Comparison of ENCODE assay signal across 9 mouse cellular contexts in the genomic region with DNA sequence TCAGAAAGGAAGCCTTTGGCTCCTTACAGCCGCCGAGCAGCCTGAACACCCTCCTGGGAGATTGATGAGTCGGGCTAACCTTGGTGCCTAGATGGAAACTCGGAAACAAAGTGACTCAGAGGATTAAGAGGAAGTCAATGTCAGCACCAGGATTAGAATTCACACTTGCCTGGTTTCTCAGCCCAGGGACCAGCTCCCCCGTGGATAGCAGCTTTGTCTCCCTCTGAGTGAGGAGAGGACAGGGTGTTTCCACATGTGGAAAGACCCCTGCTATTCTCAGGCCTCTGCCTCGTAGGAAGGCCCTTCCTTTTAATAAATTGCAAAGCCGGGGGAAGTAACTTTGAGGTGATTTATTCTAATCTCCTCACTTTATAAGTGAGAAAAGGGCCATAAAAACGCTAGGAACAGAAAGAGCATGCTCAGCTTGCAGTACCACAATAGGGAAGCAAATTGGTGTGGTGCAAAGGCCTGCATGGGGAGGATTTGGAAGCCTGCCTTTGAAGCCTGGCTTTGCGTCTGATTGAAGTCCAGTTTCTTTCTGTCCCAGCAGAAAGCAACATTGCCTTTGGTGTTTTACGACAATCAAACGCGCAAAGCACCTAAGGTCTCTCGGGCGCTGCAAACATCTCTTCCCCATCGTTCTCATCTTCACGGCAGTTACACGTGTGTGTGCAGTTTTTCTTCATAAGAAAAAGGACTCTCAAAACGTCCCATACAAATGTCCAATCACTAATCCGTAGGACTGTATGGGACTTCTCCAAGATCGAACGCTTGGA.
DNase-seq lines count a peak whose midpoint lies in the region; ATAC-seq and TF ChIP-seq lines count a peak whose summit lies in the region.
"Had no signal": no experiment of that assay in that cellular context is flagged by ENCODE, and none has a peak within 500 bp of the region (broad histone marks: within the 10 kb centered on the region; RNA-seq: fewer than 3 reads in every experiment).

No protein-coding gene starts in this region.

- no peaks in the 10 kb centered on the region for H3K36me3 ChIP-seq in lung, embryonic 15.5 days
- no peaks in the 10 kb centered on the region for H3K36me3 ChIP-seq in embryonic facial prominence, embryonic 12.5 days
- no peaks in the 10 kb centered on the region for H3K36me3 ChIP-seq in hindbrain, postnatal 0 days (ENCODE audit: insufficient read depth, low read length)
- H3K36me3 ChIP-seq in midbrain, embryonic 13.5 days = no peaks in the 10 kb centered on the region

- no peak for ATAC-seq in lung, embryonic 15.5 days (ENCODE audit: borderline replicate concordance, extremely low read depth, low FRiP score, low TSS enrichment)
- ATAC-seq in embryonic facial prominence, embryonic 12.5 days (ENCODE audit: insufficient number of reproducible peaks, insufficient read depth, low FRiP score, low TSS enrichment) = no peak
- peak; percentile 22; the same call in 1 of the 2 replicates for ATAC-seq in hindbrain, postnatal 0 days
- peak; percentile 18; the same call in 1 of the 2 replicates for ATAC-seq in midbrain, embryonic 13.5 days

- TF ChIP-seq CTCF in hindbrain, postnatal 0 days (IDR thresholded peaks at IDR 0.05; ENCODE audit: low read depth) = no peak

- peaks cover 47% of the 10 kb centered on the region for H3K4me1 ChIP-seq in lung, embryonic 15.5 days
- peaks cover 24% of the 10 kb centered on the region for H3K4me1 ChIP-seq in embryonic facial prominence, embryonic 12.5 days
- peaks cover 28% of the 10 kb centered on the region for H3K4me1 ChIP-seq in hindbrain, postnatal 0 days (ENCODE audit: insufficient read depth, low read length)
- peaks cover 46% of the 10 kb centered on the region for H3K4me1 ChIP-seq in midbrain, embryonic 13.5 days (replicated peaks)

- no peak overlapping the region for H3K27ac ChIP-seq in lung, embryonic 15.5 days
- H3K27ac ChIP-seq in embryonic facial prominence, embryonic 12.5 days = no peak overlapping the region
- H3K27ac ChIP-seq in hindbrain, postnatal 0 days = peak overlapping the region; percentile 65
- H3K27ac ChIP-seq in midbrain, embryonic 13.5 days = peak overlapping the region; percentile 27
- H3K27ac ChIP-seq: macrophage had no signal

- WGBS in lung, embryonic 15.5 days = 36% methylated on average over 21 of the region's 21 CpGs
- 9% methylated on average over 21 of the region's 21 CpGs for WGBS in embryonic facial prominence, embryonic 12.5 days
- 11% methylated on average over 21 of the region's 21 CpGs for WGBS in hindbrain, postnatal 0 days
- WGBS in midbrain, embryonic 13.5 days = 5% methylated on average over 21 of the region's 21 CpGs

- no peaks in the 10 kb centered on the region for H3K27me3 ChIP-seq in lung, embryonic 15.5 days
- H3K27me3 ChIP-seq in embryonic facial prominence, embryonic 12.5 days = peaks cover 12% of the 10 kb centered on the region
- H3K27me3 ChIP-seq in hindbrain, postnatal 0 days (ENCODE audit: insufficient read depth, low read length) = no peaks in the 10 kb centered on the region
- H3K27me3 ChIP-seq in midbrain, embryonic 13.5 days = peaks cover 25% of the 10 kb centered on the region

- peak overlapping the region; percentile 31; the same call in 1 of the 2 replicates for H3K4me2 ChIP-seq in lung, embryonic 15.5 days
- H3K4me2 ChIP-seq in embryonic facial prominence, embryonic 12.5 days (replicated peaks) = peak overlapping the region; percentile 37
- peak overlapping the region; percentile 50 for H3K4me2 ChIP-seq in hindbrain, postnatal 0 days (ENCODE audit: low read depth, low read length)
- H3K4me2 ChIP-seq in midbrain, embryonic 13.5 days (replicated peaks) = peak overlapping the region; percentile 33

- no peaks in the 10 kb centered on the region for H3K9me3 ChIP-seq in lung, embryonic 15.5 days
- no peaks in the 10 kb centered on the region for H3K9me3 ChIP-seq in embryonic facial prominence, embryonic 12.5 days
- no peaks in the 10 kb centered on the region for H3K9me3 ChIP-seq in hindbrain, postnatal 0 days (ENCODE audit: low read length)
- H3K9me3 ChIP-seq in midbrain, embryonic 13.5 days = no peaks in the 10 kb centered on the region

- no peak overlapping the region for H3K9ac ChIP-seq in lung, embryonic 15.5 days
- H3K9ac ChIP-seq in embryonic facial prominence, embryonic 12.5 days = no peak overlapping the region
- H3K9ac ChIP-seq in hindbrain, postnatal 0 days (replicated peaks; ENCODE audit: low read length) = 0 out of 2 replicates have a peak overlapping the region, but pooled peaks have one; percentile 17
- no peak overlapping the region for H3K9ac ChIP-seq in midbrain, embryonic 13.5 days (replicated peaks)

- no peak for DNase-seq in lung, postnatal 10 days
- DNase-seq in hindbrain, postnatal 0 days (ENCODE audit: low spot score) = peak; percentile 57
- no peak for DNase-seq in thymus, postnatal 36 days
- no peak for DNase-seq in right cerebral cortex, postnatal 14 days
- no peak for DNase-seq in ovary, adult 18-20 months (ENCODE audit: low spot score)

- no peak overlapping the region for H3K4me3 ChIP-seq in lung, embryonic 15.5 days
- H3K4me3 ChIP-seq in embryonic facial prominence, embryonic 12.5 days = no peak overlapping the region
- H3K4me3 ChIP-seq in hindbrain, postnatal 0 days (ENCODE audit: low read length) = peak overlapping the region; percentile 10; the same call in 1 of the 2 replicates
- peak overlapping the region; percentile 5; the same call in 1 of the 2 replicates for H3K4me3 ChIP-seq in midbrain, embryonic 13.5 days (replicated peaks)

Comparison
In these comparisons a context has a peak if more than half of its experiments do, and no peak if none do; other contexts are left out.
1. ATAC-seq: peak in hindbrain, postnatal 0 days (single experiment) and midbrain, embryonic 13.5 days (single experiment); none in lung, embryonic 15.5 days (single experiment) and embryonic facial prominence, embryonic 12.5 days (single experiment).
2. H3K27ac ChIP-seq: peak in hindbrain, postnatal 0 days (single experiment) and midbrain, embryonic 13.5 days (single experiment); none in lung, embryonic 15.5 days (single experiment) and embryonic facial prominence, embryonic 12.5 days (single experiment).
3. H3K4me3 ChIP-seq: peak in hindbrain, postnatal 0 days (single experiment) and midbrain, embryonic 13.5 days (single experiment); none in lung, embryonic 15.5 days (single experiment) and embryonic facial prominence, embryonic 12.5 days (single experiment).
4. Peak in every context shown above with its lines, with median percentiles within 50 percentile points of each other: H3K4me2 ChIP-seq.